Mouse (Mus musculus) kidney, postnatal 0 days (tissue): ENCODE results near the gene Clip3. TPM values are rescaled to one million over a fixed set of nuclear protein-coding genes. Genes with fewer than 3 reads are reported as not detected.

Experiments
- ATAC-seq: fragments of 200-750 bp; cut with Nextera tagmentation; replicated peaks from 2 replicates; pipeline ENCODE4 v1.8.0; 2017; ENCODE audit warnings: low read depth, moderate number of reproducible peaks, moderate TSS enrichment, moderate library complexity; ENCODE audit not compliant: low FRiP score
- DNase-seq: peaks from one replicate; pipeline ENCODE4 v3.0.0-alpha.2; 2016; ENCODE audit warnings: low spot score
- H3K27ac ChIP-seq: fragments of 300-500 bp; sonication (generic); 2 replicates; pipeline ENCODE4 v1.5.1; 2014; ENCODE audit warnings: mild to moderate bottlenecking
- H3K27me3 ChIP-seq: fragments of 300-500 bp; sonication (generic); 2 replicates; pipeline ENCODE4 v1.6.1; 2014; ENCODE audit warnings: low read length, mixed read lengths; ENCODE audit not compliant: insufficient read depth
- H3K36me3 ChIP-seq: fragments of 300-500 bp; sonication (generic); 2 replicates; pipeline ENCODE4 v1.6.1; 2014; ENCODE audit warnings: low read length, mixed read lengths; ENCODE audit not compliant: insufficient read depth
- H3K4me1 ChIP-seq: fragments of 300-500 bp; sonication (generic); replicated peaks from 2 replicates; pipeline ENCODE4 v1.6.1; 2014; ENCODE audit warnings: antibody characterized with exemption, low read length, mixed read lengths; ENCODE audit not compliant: insufficient read depth
- H3K4me2 ChIP-seq: fragments of 300-500 bp; sonication (generic); 2 replicates; pipeline ENCODE4 v1.6.1; 2014; ENCODE audit warnings: mild to moderate bottlenecking, low read length, moderate library complexity, mixed read lengths
- H3K4me3 ChIP-seq: fragments of 300-500 bp; sonication (generic); replicated peaks from 2 replicates; pipeline ENCODE4 v1.5.1; 2014; ENCODE audit warnings: low read depth, low read length
- H3K9ac ChIP-seq: fragments of 300-500 bp; sonication (generic); 2 replicates; pipeline ENCODE4 v1.6.1; 2014; ENCODE audit warnings: low read depth, low read length
- H3K9me3 ChIP-seq: fragments of 300-500 bp; sonication (generic); replicated peaks from 2 replicates; pipeline ENCODE4 v1.6.1; 2016; ENCODE audit warnings: low read length, inconsistent platforms, mixed read lengths
- CTCF ChIP-seq: IDR thresholded peaks from 2 replicates; pipeline ENCODE4 v1.5.1; 2016; ENCODE audit warnings: antibody characterized with exemption, low read depth, mild to moderate bottlenecking, moderate library complexity
- WGBS: fragments of 180-500 bp; shearing (Covaris S2); extraction: QIAGEN DNeasy Blood & Tissue Kit; methylation state at CpG from one replicate; pipeline ENCODE4 v1.1.7; 2014; 5-methylcytosine and 5-hydroxymethylcytosine counted together
- polyA plus RNA-seq: library from polyadenylated mRNA; unstranded; fragments of >200 nt; fragmentation: Nextera tagmentation; extraction: Ambion mirVana; gene quantifications from 2 replicates; pipeline ENCODE4 v1.2.1, GENCODE M21; 2015

Gene Clip3
- polyA plus RNA-seq, 1 experiment from 2014 or later, result 22.7 TPM

- no peak overlapping the region for H3K4me3 ChIP-seq
- 75% methylated on average over 5 of the region's 5 CpGs for WGBS
- no peak for ATAC-seq
- H3K4me2 ChIP-seq, result no peak overlapping the region
- H3K36me3 ChIP-seq, result no peaks in the 10 kb centered on the region
- no peaks in the 10 kb centered on the region for H3K4me1 ChIP-seq
- no peak for TF ChIP-seq CTCF
- H3K27ac ChIP-seq, result no peak overlapping the region
- DNase-seq, result no peak
- no peaks in the 10 kb centered on the region; the same call in 1 of the 2 replicates for H3K27me3 ChIP-seq
- no peaks in the 10 kb centered on the region for H3K9me3 ChIP-seq
- H3K9ac ChIP-seq, result no peak overlapping the region
These were observed 48.0 kb downstream of the Clip3 start for GRCm38 (mm10) chr7:30339432-30340109.

- Histone ChIP-seq H3K4me3 (no peak overlapping the region), H3K9me3 (no peaks in the 10 kb centered on the region), H3K4me2 (no peak overlapping the region), H3K9ac (no peak overlapping the region), H3K4me1 (no peaks in the 10 kb centered on the region), H3K27me3 (no peaks in the 10 kb centered on the region), H3K27ac (no peak overlapping the region), H3K36me3 (no peaks in the 10 kb centered on the region)
- DNase-seq (peak; percentile 81), ATAC-seq (no peak)
- WGBS, result 27% methylated on average over 21 of the region's 21 CpGs
- no peak for TF ChIP-seq CTCF
These were observed 55.3 kb downstream of the Clip3 start for GRCm38 (mm10) chr7:30346635-30347379.

DNA sequence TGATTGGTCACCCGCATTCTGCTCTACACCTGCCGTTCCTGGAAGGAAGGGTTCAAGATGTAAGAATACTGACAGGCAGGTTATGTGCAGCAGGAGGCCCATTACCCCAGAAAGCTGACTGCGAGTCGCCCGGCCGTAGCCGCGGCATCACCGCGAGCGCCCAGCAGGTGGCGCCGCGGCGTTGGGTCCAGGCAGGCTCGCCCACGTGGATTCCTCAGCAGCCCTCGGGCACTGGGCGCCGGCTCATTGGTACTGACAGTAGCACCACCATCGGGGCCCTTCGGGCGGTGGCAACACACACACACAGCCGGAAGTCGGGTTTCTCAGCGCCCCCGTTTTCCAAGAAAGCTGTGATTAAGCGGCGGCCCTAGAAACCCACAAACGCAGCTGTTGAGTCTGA, 56.3 kb downstream of the Clip3 start:
- Histone ChIP-seq H3K4me3 (no peak overlapping the region), H3K27me3 (no peaks in the 10 kb centered on the region), H3K27ac (no peak overlapping the region), H3K36me3 (no peaks in the 10 kb centered on the region), H3K9ac (no peak overlapping the region), H3K4me1 (no peaks in the 10 kb centered on the region), H3K9me3 (no peaks in the 10 kb centered on the region), H3K4me2 (no peak overlapping the region)
- WGBS, result under 1% methylated on average over 30 of the region's 30 CpGs
- TF ChIP-seq CTCF, result peak; percentile 81
- ATAC-seq, result 0 out of 2 replicates have a peak, but pooled peaks have one; percentile 29
- peak; percentile 75 for DNase-seq

GRCm38 (mm10) chr7:30353279-30353822, 61.8 kb downstream of the Clip3 start:
- H3K27ac ChIP-seq, result no peak overlapping the region
- 0 out of 2 replicates have a peak, but pooled peaks cover 8% of the 10 kb centered on the region for H3K36me3 ChIP-seq
- no peaks in the 10 kb centered on the region for H3K27me3 ChIP-seq
- H3K4me3 ChIP-seq, result no peak overlapping the region
- WGBS, result 8% methylated on average over 6 of the region's 6 CpGs
- no peak overlapping the region; the same call in 1 of the 2 replicates for H3K9ac ChIP-seq
- peak; percentile 73 for TF ChIP-seq CTCF
- no peak overlapping the region for H3K4me2 ChIP-seq
- H3K4me1 ChIP-seq, result no peaks in the 10 kb centered on the region; the same call in 1 of the 2 replicates
- ATAC-seq (no peak; the same call in 1 of the 2 replicates), DNase-seq (peak; percentile 72)
- no peaks in the 10 kb centered on the region for H3K9me3 ChIP-seq

- Histone ChIP-seq H3K4me3 (no peak overlapping the region), H3K27ac (no peak overlapping the region), H3K9me3 (no peaks in the 10 kb centered on the region), H3K36me3 (0 out of 2 replicates have a peak, but pooled peaks cover 8% of the 10 kb centered on the region), H3K9ac (no peak overlapping the region; the same call in 1 of the 2 replicates), H3K4me1 (peaks cover under 1% of the 10 kb centered on the region; the same call in 1 of the 2 replicates), H3K27me3 (no peaks in the 10 kb centered on the region), H3K4me2 (no peak overlapping the region)
- 66% methylated on average over 4 of the region's 4 CpGs for WGBS
- no peak for ATAC-seq
- no peak for TF ChIP-seq CTCF
- DNase-seq, result no peak
These were observed 62.5 kb downstream of the Clip3 start for GRCm38 (mm10) chr7:30354059-30354458.

Other genes starting within 250 kb of the Clip3 start
- 2.8 and 3.8 TPM in 2 replicates for gene Zfp14, start 240.3 kb upstream of the Clip3 start, polyA plus RNA-seq
- 2.7 and 3.7 TPM in 2 replicates for gene Zfp82, start 218.8 kb upstream of the Clip3 start, polyA plus RNA-seq
- 0.83 and 1.8 TPM in 2 replicates for gene Gm26920, start 201.3 kb upstream of the Clip3 start, polyA plus RNA-seq
- gene Zfp566, start 201.2 kb upstream of the Clip3 start, polyA plus RNA-seq, result 9.5 and 9.6 TPM in 2 replicates
- gene Zfp260, start 197.0 kb upstream of the Clip3 start, polyA plus RNA-seq, result 79.8 and 84.7 TPM in 2 replicates
- 4.9 and 5.5 TPM in 2 replicates for gene Zfp382, start 169.8 kb upstream of the Clip3 start, polyA plus RNA-seq
- gene Zfp146, start 122.0 kb upstream of the Clip3 start, polyA plus RNA-seq, result 10.6 and 11.4 TPM in 2 replicates
- 32.9 and 43.0 TPM in 2 replicates for gene Cox7a1, start 107.6 kb upstream of the Clip3 start, polyA plus RNA-seq
- gene Capns1, start 92.9 kb upstream of the Clip3 start, polyA plus RNA-seq, result 121 and 122 TPM in 2 replicates
- 148 and 157 TPM in 2 replicates for gene Polr2i, start 59.8 kb upstream of the Clip3 start, polyA plus RNA-seq
- gene Tbcb, start 59.5 kb upstream of the Clip3 start, polyA plus RNA-seq, result 176 and 179 TPM in 2 replicates
- gene Ovol3, start 56.0 kb upstream of the Clip3 start, polyA plus RNA-seq, result not detected in 2 replicates
- gene Thap8, start 11.6 kb upstream of the Clip3 start, polyA plus RNA-seq, result 0.11 and 0.27 TPM in 2 replicates
- gene Wdr62, start 11.3 kb upstream of the Clip3 start, polyA plus RNA-seq, result 2.7 and 3.4 TPM in 2 replicates
- gene Alkbh6, start 17.0 kb downstream of the Clip3 start, polyA plus RNA-seq, result 95.3 and 101 TPM in 2 replicates
- gene Syne4, start 23.1 kb downstream of the Clip3 start, polyA plus RNA-seq, result 79.0 and 88.4 TPM in 2 replicates
- not detected in 2 replicates for gene E130208F15Rik, start 30.0 kb downstream of the Clip3 start, polyA plus RNA-seq
- gene Sdhaf1, start 32.2 kb downstream of the Clip3 start, polyA plus RNA-seq, result 32.0 and 35.1 TPM in 2 replicates
- 9.3 and 9.5 TPM in 2 replicates for gene Lrfn3, start 71.0 kb downstream of the Clip3 start, polyA plus RNA-seq
- 41.9 and 47.3 TPM in 2 replicates for gene Tyrobp, start 122.0 kb downstream of the Clip3 start, polyA plus RNA-seq
- 2.1 and 3.4 TPM in 2 replicates for gene Hcst, start 128.1 kb downstream of the Clip3 start, polyA plus RNA-seq
- gene Nfkbid, start 130.0 kb downstream of the Clip3 start, polyA plus RNA-seq, result 1.1 and 1.2 TPM in 2 replicates
- gene Aplp1, start 153.8 kb downstream of the Clip3 start, polyA plus RNA-seq, result 24.1 and 25.4 TPM in 2 replicates
- 0.65 and 1.5 TPM in 2 replicates for gene Kirrel2, start 166.0 kb downstream of the Clip3 start, polyA plus RNA-seq
- gene Nphs1, start 166.6 kb downstream of the Clip3 start, polyA plus RNA-seq, result 3.8 and 4.3 TPM in 2 replicates
- gene Prodh2, start 201.9 kb downstream of the Clip3 start, polyA plus RNA-seq, result 22.9 and 34.1 TPM in 2 replicates
- 4.2 TPM in 2 replicates for gene Arhgap33, start 243.3 kb downstream of the Clip3 start, polyA plus RNA-seq